Mouse (Mus musculus) limb, embryonic 14.5 days (tissue): ENCODE measurements around the gene A430033K04Rik. TPM values are rescaled to one million over a fixed set of nuclear protein-coding genes. Genes with fewer than 3 reads are reported as not detected.

ENCODE experiments used
- ATAC-seq: fragments of 200-750 bp; cut with Nextera tagmentation; 2 replicates; pipeline ENCODE4 v1.8.0; 2017; ENCODE audit warnings: low read depth, moderate number of reproducible peaks, moderate TSS enrichment; ENCODE audit not compliant: low FRiP score
- DNase-seq: peaks from one replicate; pipeline ENCODE4 v3.0.0-alpha.2; 2015; ENCODE audit warnings: low spot score
- H3K27ac ChIP-seq: fragments of 300-500 bp; sonication (generic); replicated peaks from 2 replicates; pipeline ENCODE4 v1.5.1; 2014; ENCODE audit warnings: low read depth, mild to moderate bottlenecking, low read length, moderate library complexity, mixed read lengths
- H3K27me3 ChIP-seq: fragments of 300-500 bp; sonication (generic); 2 replicates; pipeline ENCODE4 v1.6.1; 2014; ENCODE audit warnings: low read length, mixed read lengths; ENCODE audit not compliant: control insufficient read depth, insufficient read depth
- H3K36me3 ChIP-seq: fragments of 300-500 bp; sonication (generic); 2 replicates; pipeline ENCODE4 v1.6.1; 2014; ENCODE audit warnings: mild to moderate bottlenecking, low read length, moderate library complexity, mixed read lengths; ENCODE audit not compliant: control insufficient read depth, insufficient read depth
- H3K4me1 ChIP-seq: fragments of 300-500 bp; sonication (generic); 2 replicates; pipeline ENCODE4 v1.6.1; 2014; ENCODE audit warnings: antibody characterized with exemption, low read length, mixed read lengths; ENCODE audit not compliant: control insufficient read depth, insufficient read depth
- H3K4me2 ChIP-seq: fragments of 300-500 bp; sonication (generic); replicated peaks from 2 replicates; pipeline ENCODE4 v1.6.1; 2014; ENCODE audit warnings: low read depth, mild to moderate bottlenecking, low read length, moderate library complexity; ENCODE audit not compliant: severe bottlenecking
- H3K4me3 ChIP-seq: fragments of 300-500 bp; sonication (generic); replicated peaks from 2 replicates; pipeline ENCODE4 v1.5.1; 2014; ENCODE audit warnings: low read length
- H3K9ac ChIP-seq: fragments of 300-500 bp; sonication (generic); 2 replicates; pipeline ENCODE4 v1.6.1; 2014; ENCODE audit warnings: mild to moderate bottlenecking, low read depth, low read length, moderate library complexity; ENCODE audit not compliant: severe bottlenecking
- H3K9me3 ChIP-seq: fragments of 300-500 bp; sonication (generic); 2 replicates; pipeline ENCODE4 v1.6.1; 2016; ENCODE audit warnings: low read length; ENCODE audit not compliant: control insufficient read depth
- POLR2A ChIP-seq: fragments of 200-500 bp; IDR thresholded peaks from 2 replicates; pipeline ENCODE4 v1.8.0; 2012; ENCODE audit warnings: inconsistent platforms, mild to moderate bottlenecking, moderate library complexity, borderline replicate concordance; ENCODE audit not compliant: insufficient read depth, insufficient read length; ENCODE audit errors: extremely low read depth
- WGBS: fragments of 180-500 bp; shearing (Covaris S2); extraction: QIAGEN DNeasy Blood & Tissue Kit; methylation state at CpG from one replicate; pipeline ENCODE4 v1.1.7; 2014; 5-methylcytosine and 5-hydroxymethylcytosine counted together
- polyA plus RNA-seq, 2 experiments: library from polyadenylated mRNA; depleted of rRNA in 1 of 2; stranded (reverse) in 1 of 2; unstranded in 1 of 2; fragments of >200 nt; fragmentation: Nextera tagmentation in 1 of 2; extraction: Ambion mirVana in 1 of 2; gene quantifications; 2 replicates each; pipeline versions ENCODE4 v1.2.1 to v1.2.3; 2012 to 2014

The A430033K04Rik gene
- polyA plus RNA-seq, 2 experiments = 10.3 to 11.7 TPM

GRCm38 (mm10) chr5:138623478-138623875, 818 bp downstream of the A430033K04Rik start:
- Histone ChIP-seq H3K27me3 (no peaks in the 10 kb centered on the region), H3K27ac (peak overlapping the region; percentile 90), H3K9me3 (peaks cover under 1% of the 10 kb centered on the region; the same call in 1 of the 2 replicates), H3K9ac (peak overlapping the region; percentile 86), H3K4me3 (peak overlapping the region; percentile 87), H3K36me3 (peaks cover under 1% of the 10 kb centered on the region; the same call in 1 of the 2 replicates), H3K4me1 (peaks cover 10% of the 10 kb centered on the region), H3K4me2 (peak overlapping the region; percentile 71)
- 10% methylated on average over 3 of the region's 3 CpGs for WGBS
- TF ChIP-seq POLR2A = no peak
- ATAC-seq (no peak), DNase-seq (no peak)

- no peaks in the 10 kb centered on the region for H3K9me3 ChIP-seq
- ATAC-seq (no peak), DNase-seq (no peak)
- no peak for TF ChIP-seq POLR2A
- H3K27me3 ChIP-seq = no peaks in the 10 kb centered on the region
- WGBS = 90% methylated on average over 2 of the region's 2 CpGs
- no peak overlapping the region for H3K4me3 ChIP-seq
- H3K9ac ChIP-seq = no peak overlapping the region
- H3K4me2 ChIP-seq = no peak overlapping the region
- H3K36me3 ChIP-seq = peaks cover 51% of the 10 kb centered on the region
- no peak overlapping the region for H3K27ac ChIP-seq
- no peaks in the 10 kb centered on the region for H3K4me1 ChIP-seq
These were observed 13.8 kb downstream of the A430033K04Rik start for GRCm38 (mm10) chr5:138636486-138636885.

GRCm38 (mm10) chr5:138641081-138641480, 18.4 kb downstream of the A430033K04Rik start:
- WGBS = 86% methylated on average over 3 of the region's 3 CpGs
- H3K4me3 ChIP-seq = no peak overlapping the region
- no peak overlapping the region for H3K9ac ChIP-seq
- H3K4me2 ChIP-seq = no peak overlapping the region
- ATAC-seq = no peak
- H3K4me1 ChIP-seq = no peaks in the 10 kb centered on the region
- no peak for TF ChIP-seq POLR2A
- no peaks in the 10 kb centered on the region for H3K27me3 ChIP-seq
- H3K27ac ChIP-seq = no peak overlapping the region
- H3K36me3 ChIP-seq = peaks cover 73% of the 10 kb centered on the region
- H3K9me3 ChIP-seq = no peaks in the 10 kb centered on the region
- no peak for DNase-seq

GRCm38 (mm10) chr5:138641761-138642160, 19.1 kb downstream of the A430033K04Rik start:
- no peak for ATAC-seq
- Histone ChIP-seq H3K27ac (no peak overlapping the region), H3K36me3 (peaks cover 74% of the 10 kb centered on the region), H3K9me3 (no peaks in the 10 kb centered on the region), H3K9ac (no peak overlapping the region), H3K4me1 (no peaks in the 10 kb centered on the region), H3K4me3 (no peak overlapping the region), H3K27me3 (no peaks in the 10 kb centered on the region), H3K4me2 (no peak overlapping the region)
- 90% methylated on average over 3 of the region's 3 CpGs for WGBS
- no peak for TF ChIP-seq POLR2A
- DNase-seq = no peak

- H3K9me3 ChIP-seq = no peaks in the 10 kb centered on the region
- no peak for TF ChIP-seq POLR2A
- no peak overlapping the region for H3K4me3 ChIP-seq
- no peaks in the 10 kb centered on the region for H3K4me1 ChIP-seq
- H3K4me2 ChIP-seq = no peak overlapping the region
- WGBS = 75% methylated on average over 1 of the region's 1 CpGs
- peaks cover 30% of the 10 kb centered on the region for H3K36me3 ChIP-seq
- no peak for ATAC-seq
- H3K27ac ChIP-seq = no peak overlapping the region
- no peaks in the 10 kb centered on the region for H3K27me3 ChIP-seq
- DNase-seq = no peak
- no peak overlapping the region for H3K9ac ChIP-seq
These were observed 30.3 kb downstream of the A430033K04Rik start for GRCm38 (mm10) chr5:138652911-138653310.
